Mouse (Mus musculus) spleen, postnatal 4 days (tissue): Measurements from ENCODE around the gene Atp2a1.

Source experiments
- DNase-seq, 2 experiments: peaks; one replicate each; pipeline ENCODE4 v3.0.0; 2022; ENCODE audit warnings: low spot score in 2 of 2

The Atp2a1 gene

GRCm38 (mm10) chr7:126472713-126473112 is 9.8 kb upstream of the Atp2a1 start:
- peak in 1 of 2 experiments; percentile 69 for DNase-seq

GRCm38 (mm10) chr7:126472306-126472705 is 9.4 kb upstream of the Atp2a1 start:
- DNase-seq: peak; percentile 50 to 78

GRCm38 (mm10) chr7:126471853-126472252 is 8.9 kb upstream of the Atp2a1 start:
- no peak for DNase-seq

GRCm38 (mm10) chr7:126471361-126471760 is 8.5 kb upstream of the Atp2a1 start:
- DNase-seq: no peak

GRCm38 (mm10) chr7:126470077-126470476 is 7.2 kb upstream of the Atp2a1 start:
- DNase-seq: peak in 1 of 2 experiments; percentile 60

- peak in 1 of 2 experiments; percentile 61 for DNase-seq
Measured at GRCm38 (mm10) chr7:126467834-126468627, 5.1 kb upstream of the Atp2a1 start.

- DNase-seq: peak; percentile 74 to 89
Measured at GRCm38 (mm10) chr7:126467271-126467670, 4.4 kb upstream of the Atp2a1 start.

- DNase-seq: no peak
Measured at GRCm38 (mm10) chr7:126466707-126467106, 3.8 kb upstream of the Atp2a1 start.

GRCm38 (mm10) chr7:126466116-126466515 is 3.2 kb upstream of the Atp2a1 start:
- no peak for DNase-seq

- peak in 1 of 2 experiments; percentile 57 for DNase-seq
Measured at GRCm38 (mm10) chr7:126465246-126466030, 2.5 kb upstream of the Atp2a1 start.

GRCm38 (mm10) chr7:126464836-126465235 is 1.9 kb upstream of the Atp2a1 start:
- peak in 1 of 2 experiments; percentile 59 for DNase-seq

GRCm38 (mm10) chr7:126464121-126464520 is 1.2 kb upstream of the Atp2a1 start:
- peak; percentile 49 to 74 for DNase-seq

GRCm38 (mm10) chr7:126463547-126463946 is 639 bp upstream of the Atp2a1 start:
- DNase-seq: no peak

- DNase-seq: no peak
Measured at GRCm38 (mm10) chr7:126461626-126462025, 1.3 kb downstream of the Atp2a1 start.

- peak in 1 of 2 experiments; percentile 57 for DNase-seq
Measured at GRCm38 (mm10) chr7:126460623-126461399, 2.1 kb downstream of the Atp2a1 start.

- peak in 1 of 2 experiments; percentile 55 for DNase-seq
Measured at GRCm38 (mm10) chr7:126458844-126459618, 3.9 kb downstream of the Atp2a1 start.

GRCm38 (mm10) chr7:126458225-126458624 is 4.7 kb downstream of the Atp2a1 start:
- no peak for DNase-seq

GRCm38 (mm10) chr7:126456382-126457266 is 6.3 kb downstream of the Atp2a1 start:
- peak in 1 of 2 experiments; percentile 58 for DNase-seq

- no peak for DNase-seq
Measured at GRCm38 (mm10) chr7:126455242-126455641, 7.7 kb downstream of the Atp2a1 start.

GRCm38 (mm10) chr7:126453861-126454260 is 9.0 kb downstream of the Atp2a1 start:
- DNase-seq: no peak
